Mouse (Mus musculus) thymus, adult 2 months (tissue): ENCODE data around the gene Sf3a3.

Source experiments
- CTCF ChIP-seq: fragments of 200-500 bp; IDR thresholded peaks from 2 replicates; pipeline ENCODE4 v1.5.1; 2012; ENCODE audit warnings: mild to moderate bottlenecking, control low read depth, low read length, moderate library complexity, borderline replicate concordance; ENCODE audit not compliant: control insufficient read depth, poor library complexity, insufficient read depth; ENCODE audit errors: extremely low read depth
- POLR2A ChIP-seq: fragments of 200-500 bp; IDR thresholded peaks from 2 replicates; pipeline ENCODE4 v1.6.1; 2012; ENCODE audit warnings: mild to moderate bottlenecking, low read length, control low read depth, moderate library complexity; ENCODE audit not compliant: control insufficient read depth, poor library complexity, insufficient read depth; ENCODE audit errors: extremely low read depth

GRCm38 (mm10) chr4:124719101-124719500 lies 4.5 kb downstream of the Sf3a3 start:
- TF ChIP-seq POLR2A (no peak), CTCF (no peak)
